Mouse (Mus musculus) liver, embryonic 16.5 days (tissue): ENCODE data around the gene Gins2. TPM values are rescaled to one million over a fixed set of nuclear protein-coding genes. Genes with fewer than 3 reads are reported as not detected.

Source experiments
- ATAC-seq: fragments of 200-750 bp; cut with Nextera tagmentation; 2 replicates; pipeline ENCODE4 v1.8.0; 2017; ENCODE audit warnings: low read depth, mild to moderate bottlenecking, moderate number of reproducible peaks, moderate library complexity
- H3K27ac ChIP-seq: fragments of 300-500 bp; sonication (generic); 2 replicates; pipeline ENCODE4 v1.5.1; 2014; ENCODE audit warnings: mild to moderate bottlenecking, low read length
- H3K27me3 ChIP-seq: fragments of 300-500 bp; sonication (generic); 2 replicates; pipeline ENCODE4 v1.6.1; 2014; ENCODE audit warnings: low read depth, low read length, mixed read lengths; ENCODE audit not compliant: control insufficient read depth, insufficient read depth
- H3K36me3 ChIP-seq: fragments of 300-500 bp; sonication (generic); 2 replicates; pipeline ENCODE4 v1.6.1; 2014; ENCODE audit warnings: mild to moderate bottlenecking; ENCODE audit not compliant: control insufficient read depth, insufficient read depth
- H3K4me1 ChIP-seq: fragments of 300-500 bp; sonication (generic); 2 replicates; pipeline ENCODE4 v1.6.1; 2014; ENCODE audit warnings: low read depth, low read length, mixed read lengths; ENCODE audit not compliant: control insufficient read depth
- H3K4me2 ChIP-seq: fragments of 300-500 bp; sonication (generic); 2 replicates; pipeline ENCODE4 v1.6.1; 2014; ENCODE audit warnings: low read depth, low read length, mixed read lengths
- H3K4me3 ChIP-seq: fragments of 300-500 bp; sonication (generic); 2 replicates; pipeline ENCODE4 v1.5.1; 2014; ENCODE audit warnings: low read depth, mild to moderate bottlenecking, low read length
- H3K9ac ChIP-seq: fragments of 300-500 bp; sonication (generic); 2 replicates; pipeline ENCODE4 v1.6.1; 2014; ENCODE audit warnings: low read depth, low read length
- H3K9me3 ChIP-seq: fragments of 300-500 bp; sonication (generic); replicated peaks from 2 replicates; pipeline ENCODE4 v1.6.1; 2016; ENCODE audit warnings: low read length; ENCODE audit not compliant: control insufficient read depth
- WGBS: fragments of 180-500 bp; shearing (Covaris S2); extraction: QIAGEN DNeasy Blood & Tissue Kit; methylation state at CpG from one replicate; pipeline ENCODE4 v1.1.7; 2014; ENCODE audit not compliant: insufficient replicate concordance; 5-methylcytosine and 5-hydroxymethylcytosine counted together
- polyA plus RNA-seq: library from polyadenylated mRNA; unstranded; fragments of >200 nt; fragmentation: Nextera tagmentation; extraction: Ambion mirVana; gene quantifications from 2 replicates; pipeline ENCODE4 v1.2.1, GENCODE M21; 2015

Gins2 gene
- polyA plus RNA-seq, 1 experiment from 2014 or later, result 40.6 TPM

GRCm38 (mm10) chr8:120538397-120539240 is 50.5 kb downstream of the Gins2 start:
- H3K27me3 ChIP-seq, result no peaks in the 10 kb centered on the region
- no peaks in the 10 kb centered on the region for H3K36me3 ChIP-seq
- peak overlapping the region; percentile 95 for H3K27ac ChIP-seq
- peak; percentile 10 for ATAC-seq
- no peaks in the 10 kb centered on the region for H3K9me3 ChIP-seq
- peaks cover 92% of the 10 kb centered on the region for H3K4me1 ChIP-seq
- H3K9ac ChIP-seq, result peak overlapping the region; percentile 94
- peak overlapping the region; percentile 99 for H3K4me2 ChIP-seq
- H3K4me3 ChIP-seq, result peak overlapping the region; percentile 95
- WGBS, result under 1% methylated on average over 37 of the region's 37 CpGs

- Histone ChIP-seq H3K27ac (peak overlapping the region; percentile 95), H3K4me1 (peaks cover 89% of the 10 kb centered on the region), H3K9me3 (no peaks in the 10 kb centered on the region), H3K9ac (peak overlapping the region; percentile 94), H3K4me3 (peak overlapping the region; percentile 95), H3K4me2 (peak overlapping the region; percentile 99), H3K27me3 (no peaks in the 10 kb centered on the region), H3K36me3 (no peaks in the 10 kb centered on the region)
- ATAC-seq, result peak; percentile 0; the same call in 1 of the 2 replicates
- 0% methylated on average over 46 of the region's 46 CpGs for WGBS
Measured at GRCm38 (mm10) chr8:120537818-120538396, 51.2 kb downstream of the Gins2 start.

- Histone ChIP-seq H3K4me3 (peak overlapping the region; percentile 95), H3K4me1 (peaks cover 89% of the 10 kb centered on the region), H3K4me2 (peak overlapping the region; percentile 99), H3K9me3 (no peaks in the 10 kb centered on the region), H3K36me3 (no peaks in the 10 kb centered on the region), H3K27ac (peak overlapping the region; percentile 95), H3K9ac (peak overlapping the region; percentile 94), H3K27me3 (no peaks in the 10 kb centered on the region)
- WGBS, result under 1% methylated on average over 76 of the region's 79 CpGs
- peak; percentile 83 for ATAC-seq
Measured at GRCm38 (mm10) chr8:120537207-120537817, 51.8 kb downstream of the Gins2 start.

GRCm38 (mm10) chr8:120536306-120537206 is 52.5 kb downstream of the Gins2 start:
- H3K9ac ChIP-seq, result peak overlapping the region; percentile 94
- peak overlapping the region; percentile 95 for H3K27ac ChIP-seq
- H3K9me3 ChIP-seq, result no peaks in the 10 kb centered on the region
- H3K4me1 ChIP-seq, result peaks cover 89% of the 10 kb centered on the region
- peak overlapping the region; percentile 95 for H3K4me3 ChIP-seq
- H3K4me2 ChIP-seq, result peak overlapping the region; percentile 99
- peak; percentile 37; the same call in 1 of the 2 replicates for ATAC-seq
- H3K27me3 ChIP-seq, result no peaks in the 10 kb centered on the region
- no peaks in the 10 kb centered on the region for H3K36me3 ChIP-seq
- WGBS, result under 1% methylated on average over 55 of the region's 61 CpGs

GRCm38 (mm10) chr8:120535452-120536305 is 53.4 kb downstream of the Gins2 start:
- Histone ChIP-seq H3K4me3 (peak overlapping the region; percentile 95), H3K27me3 (no peaks in the 10 kb centered on the region), H3K9ac (peak overlapping the region; percentile 94), H3K9me3 (no peaks in the 10 kb centered on the region), H3K4me2 (peak overlapping the region; percentile 99), H3K4me1 (peaks cover 85% of the 10 kb centered on the region), H3K27ac (peak overlapping the region; percentile 95), H3K36me3 (no peaks in the 10 kb centered on the region)
- under 1% methylated on average over 68 of the region's 79 CpGs for WGBS
- ATAC-seq, result no peak

- Histone ChIP-seq H3K27me3 (no peaks in the 10 kb centered on the region), H3K9me3 (no peaks in the 10 kb centered on the region), H3K4me2 (peak overlapping the region; percentile 99), H3K4me1 (peaks cover 77% of the 10 kb centered on the region), H3K36me3 (no peaks in the 10 kb centered on the region), H3K4me3 (no peak overlapping the region), H3K9ac (no peak overlapping the region), H3K27ac (no peak overlapping the region)
- ATAC-seq, result peak; percentile 30
- WGBS, result 19% methylated on average over 14 of the region's 14 CpGs
Measured at GRCm38 (mm10) chr8:120534504-120535368, 54.4 kb downstream of the Gins2 start.

GRCm38 (mm10) chr8:120534080-120534479 is 55.0 kb downstream of the Gins2 start:
- Histone ChIP-seq H3K9me3 (no peaks in the 10 kb centered on the region), H3K9ac (no peak overlapping the region), H3K4me3 (no peak overlapping the region), H3K4me1 (peaks cover 74% of the 10 kb centered on the region), H3K27ac (no peak overlapping the region), H3K4me2 (no peak overlapping the region), H3K27me3 (no peaks in the 10 kb centered on the region), H3K36me3 (no peaks in the 10 kb centered on the region)
- ATAC-seq, result no peak
- WGBS, result 31% methylated on average over 8 of the region's 8 CpGs
